Mouse (Mus musculus) 3134 (cell line): ENCODE data around the gene Fam126a.
"Not testable (repeated sequence)": the region's sequence is repeated elsewhere in the genome, so short reads cannot be mapped to it uniquely, and the experiment has no call there.

ENCODE experiments used
- DNase-seq: peaks from one replicate; pipeline ENCODE4 v3.0.0-alpha.2; 2011; ENCODE audit warnings: low spot score; ENCODE audit not compliant: insufficient read length; ENCODE audit errors: extremely low read depth

The Fam126a gene

DNA sequence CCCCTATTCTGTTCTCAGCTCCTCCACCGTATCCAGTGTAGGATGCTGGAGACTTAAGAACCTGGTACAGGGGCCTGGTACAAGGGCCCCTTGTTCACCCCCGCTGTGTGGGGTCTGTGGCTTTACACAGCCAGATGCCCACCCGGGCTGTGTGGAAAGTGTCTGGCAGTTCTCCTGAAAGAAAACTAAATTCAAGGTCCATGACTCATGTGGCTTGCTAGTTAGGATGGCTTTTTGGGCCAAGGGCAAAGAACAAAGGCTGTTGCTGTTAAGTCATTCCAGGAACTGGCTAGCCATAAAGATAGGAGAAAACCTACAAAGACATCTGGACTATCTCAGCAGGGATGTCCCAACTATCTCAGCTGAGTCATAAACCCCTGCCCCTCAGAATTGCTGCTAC, 121.2 kb downstream of the Fam126a start:
- DNase-seq = no peak

DNA sequence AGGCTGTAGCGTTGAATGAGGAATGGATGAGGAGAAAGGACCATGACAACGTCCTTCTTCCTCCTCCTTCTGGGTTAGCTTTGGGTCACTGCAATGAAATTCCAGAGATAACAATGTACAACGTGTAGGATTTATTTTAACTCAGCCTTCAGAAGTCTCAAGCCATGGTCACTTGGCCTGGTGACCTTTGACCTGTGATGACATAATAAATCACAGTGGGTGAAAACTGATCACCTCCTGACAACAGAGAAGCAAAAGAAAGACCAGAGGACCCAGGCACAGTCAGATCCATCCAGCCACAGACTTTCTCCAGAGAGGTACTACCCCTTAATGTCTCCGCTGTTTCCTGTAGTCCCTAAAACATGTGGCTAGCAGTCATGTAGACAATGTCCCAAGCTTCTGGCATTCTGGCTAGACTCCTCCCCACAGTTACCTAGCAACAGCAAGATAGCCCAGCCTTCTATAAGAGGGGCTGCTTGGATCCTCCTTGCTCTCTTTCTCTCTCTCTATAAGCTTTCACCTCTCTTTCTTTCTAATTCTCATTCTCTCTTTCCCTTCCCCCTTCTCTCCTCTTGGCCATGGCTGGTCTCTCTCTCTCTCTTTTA, 121.9 kb downstream of the Fam126a start:
- DNase-seq = no peak

DNA sequence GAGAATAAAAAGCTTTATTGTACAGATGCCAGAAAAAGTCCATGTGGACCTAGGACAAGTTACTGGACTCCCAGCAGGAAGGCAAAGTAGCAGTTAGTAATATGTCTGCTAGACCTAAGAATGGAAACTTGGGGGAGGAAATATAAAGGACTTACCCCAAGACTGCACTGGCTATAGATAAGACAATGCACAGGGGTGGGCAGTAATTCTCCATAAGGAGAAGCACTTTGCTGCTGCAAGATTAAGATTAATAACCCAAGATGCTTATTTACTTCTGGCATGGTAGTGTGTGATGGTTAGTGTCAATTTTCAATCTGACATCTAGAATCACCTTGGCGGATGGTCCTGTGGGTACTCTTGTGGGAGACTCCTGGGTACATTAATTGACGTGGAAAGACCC, 128.3 kb downstream of the Fam126a start:
- DNase-seq = no peak

DNA sequence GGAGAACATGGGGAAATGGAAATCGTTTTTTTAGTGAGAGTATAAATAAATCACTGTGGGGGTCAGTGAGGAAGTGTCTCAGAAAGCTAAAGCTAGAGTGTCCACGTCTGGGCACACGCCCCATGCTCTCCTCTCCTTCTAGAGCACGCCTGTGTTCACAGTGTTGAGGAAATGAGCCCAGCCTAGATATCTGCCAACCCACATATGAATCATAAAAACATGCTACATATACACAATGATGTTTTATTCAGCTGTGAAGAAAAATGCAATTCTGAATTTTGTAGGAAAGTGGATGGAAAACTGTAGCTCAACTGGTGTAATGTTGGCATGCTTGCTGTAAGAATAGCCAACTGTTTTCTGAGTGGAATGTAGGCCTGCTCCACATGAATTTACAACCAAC, 130.3 kb downstream of the Fam126a start:
- DNase-seq = no peak

DNA sequence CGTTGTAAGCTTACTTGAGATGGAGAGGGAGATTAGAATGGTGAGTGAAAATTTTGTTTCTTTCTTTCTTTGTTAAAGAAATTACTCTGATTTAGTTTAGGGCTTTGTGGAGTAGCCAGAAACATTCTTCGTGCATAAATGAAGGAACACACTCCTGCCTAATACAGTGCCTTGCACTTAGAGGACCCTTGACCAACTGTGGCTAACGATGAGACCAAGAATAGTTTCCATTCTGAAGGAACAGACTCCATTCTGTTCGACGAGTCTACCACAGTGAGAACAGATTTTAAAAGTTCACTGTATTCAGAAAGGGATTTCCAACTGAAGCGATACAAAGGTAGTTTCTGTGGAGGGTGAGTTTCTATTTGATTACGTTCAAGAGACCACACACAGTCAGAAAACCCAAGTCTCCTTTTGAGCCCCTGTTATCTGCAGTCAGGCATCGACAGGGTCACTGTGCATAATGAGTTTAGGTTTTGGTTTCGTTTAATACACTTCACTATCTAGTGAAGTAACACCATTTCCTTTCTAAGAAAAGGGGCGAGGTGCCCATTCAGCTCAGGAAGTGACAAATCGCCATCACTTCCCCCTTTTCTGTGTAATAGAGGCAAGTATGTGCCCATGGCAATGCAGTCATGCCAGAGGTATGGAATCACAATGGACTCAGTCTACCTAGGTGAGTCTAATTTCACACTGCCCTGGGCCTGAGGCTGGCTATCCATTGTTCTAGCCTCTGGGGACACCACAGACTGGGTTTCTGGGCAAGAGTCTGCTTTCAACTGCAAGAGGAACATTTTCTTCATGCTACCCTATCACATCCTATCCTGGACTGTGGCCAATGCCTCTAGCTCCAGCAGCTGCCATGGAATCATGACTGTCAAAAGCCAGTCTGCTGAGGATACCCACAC, 136.4 kb downstream of the Fam126a start:
- no peak for DNase-seq

DNA sequence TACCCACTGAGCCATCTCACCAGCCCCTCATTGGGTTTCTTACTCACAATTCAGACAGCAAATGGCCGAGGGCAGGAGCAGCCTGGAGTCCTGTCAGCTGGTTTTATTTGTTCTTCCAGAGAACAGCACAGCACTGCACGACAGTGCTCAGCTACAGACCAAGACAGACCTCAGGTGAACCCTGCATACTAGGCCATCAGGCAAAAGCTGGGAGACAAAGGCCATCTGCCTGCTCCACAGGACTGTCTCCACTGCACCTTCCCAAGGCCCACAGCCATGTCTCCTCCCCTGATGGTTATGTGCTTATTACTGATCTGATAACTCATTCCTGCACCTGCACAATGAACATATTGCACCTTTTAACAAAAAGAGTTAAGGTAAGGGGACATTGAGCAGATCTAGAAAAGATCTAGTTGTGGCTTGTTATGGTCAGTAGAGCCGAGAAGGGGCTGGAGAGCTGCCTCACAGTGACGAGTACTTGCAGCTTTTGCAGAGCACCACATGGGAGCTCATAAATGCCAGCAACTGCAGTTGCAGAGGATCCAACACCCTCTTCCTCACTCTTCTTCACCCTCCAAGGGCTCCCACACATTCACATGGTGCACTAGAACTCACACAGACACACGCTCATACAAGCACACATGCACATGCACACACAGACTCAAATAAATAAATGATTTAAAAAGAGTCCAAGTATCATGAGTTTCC, 137.2 kb downstream of the Fam126a start:
- no peak for DNase-seq

DNA sequence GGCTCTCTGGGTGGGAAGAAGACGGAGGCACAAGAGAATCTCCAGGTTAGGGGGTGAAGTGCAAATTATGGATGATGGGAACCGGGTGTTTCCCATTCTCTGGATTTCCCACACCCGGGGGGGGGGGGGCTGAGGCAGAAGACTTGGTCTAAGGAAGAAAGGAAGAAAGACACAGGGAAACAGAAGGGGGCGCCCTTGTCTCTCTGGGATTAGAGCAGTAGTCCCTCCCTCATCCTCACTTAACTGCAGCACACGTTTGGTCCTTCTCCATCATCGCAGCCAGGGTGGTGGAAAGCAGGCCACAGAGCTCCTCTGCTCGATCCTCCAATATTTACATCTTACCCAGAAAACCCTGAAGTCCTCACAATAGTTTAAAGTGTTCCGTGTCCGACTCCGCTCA, 139.8 kb downstream of the Fam126a start:
- DNase-seq = no peak

DNA sequence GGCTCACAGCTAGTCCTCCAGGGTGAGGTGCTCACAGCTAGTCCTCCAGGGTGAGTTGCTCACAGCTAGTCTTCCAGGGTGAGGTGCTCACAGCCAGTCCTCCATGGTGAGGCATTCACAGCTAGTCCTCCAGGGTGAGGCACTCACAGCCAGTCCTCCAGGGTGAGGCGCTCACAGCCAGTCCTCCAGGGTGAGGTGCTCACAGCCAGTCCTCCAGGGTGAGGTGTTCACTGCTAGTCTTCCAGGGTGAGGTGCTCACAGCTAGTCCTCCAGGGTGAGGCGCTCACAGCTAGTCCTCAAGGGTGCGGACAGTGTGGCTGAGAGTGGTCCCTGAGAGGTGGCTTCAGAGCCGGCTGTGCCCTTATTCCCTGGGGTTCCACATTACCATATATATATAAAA, 141.0 kb downstream of the Fam126a start:
- no peak for DNase-seq

DNA sequence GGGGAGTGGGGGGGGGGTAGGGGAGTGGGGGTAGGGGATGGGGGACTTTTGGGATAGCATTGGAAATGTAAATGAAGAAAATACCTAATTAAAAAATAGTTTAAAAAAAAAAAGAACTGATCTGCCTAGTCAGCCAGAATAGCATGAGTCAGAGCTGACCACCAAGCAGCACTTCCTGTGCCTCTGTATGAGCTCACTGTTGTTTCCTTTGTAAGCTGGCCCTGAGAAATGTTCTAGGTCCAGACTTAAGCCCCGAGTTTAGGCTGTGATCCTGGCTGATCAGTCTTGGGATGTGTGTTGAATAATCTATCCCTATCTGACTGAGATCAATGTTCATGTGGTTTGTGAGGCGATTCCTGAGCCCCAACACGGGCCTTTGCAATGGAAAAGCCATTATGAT, 143.4 kb downstream of the Fam126a start:
- DNase-seq = peak; percentile 63

DNA sequence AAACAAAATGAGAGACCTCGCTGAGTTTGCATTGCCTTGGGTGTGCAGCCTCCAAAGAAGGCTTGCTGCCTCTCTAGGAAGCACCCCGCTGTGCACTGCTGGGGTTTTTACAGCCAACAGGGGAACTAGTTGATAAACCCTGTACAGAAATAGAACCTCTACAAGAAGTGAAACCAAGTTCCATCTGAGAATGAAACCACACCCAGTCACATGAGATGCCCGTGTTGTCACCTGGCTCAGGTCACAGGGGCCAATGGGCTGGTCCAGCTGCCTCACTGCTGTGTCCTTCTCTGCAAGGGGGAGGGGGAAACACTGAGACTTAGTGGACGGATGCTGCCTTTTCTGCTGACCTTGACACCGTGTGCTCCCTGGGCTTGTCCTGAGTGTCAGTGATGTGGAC, 156.0 kb downstream of the Fam126a start:
- DNase-seq = no peak

DNA sequence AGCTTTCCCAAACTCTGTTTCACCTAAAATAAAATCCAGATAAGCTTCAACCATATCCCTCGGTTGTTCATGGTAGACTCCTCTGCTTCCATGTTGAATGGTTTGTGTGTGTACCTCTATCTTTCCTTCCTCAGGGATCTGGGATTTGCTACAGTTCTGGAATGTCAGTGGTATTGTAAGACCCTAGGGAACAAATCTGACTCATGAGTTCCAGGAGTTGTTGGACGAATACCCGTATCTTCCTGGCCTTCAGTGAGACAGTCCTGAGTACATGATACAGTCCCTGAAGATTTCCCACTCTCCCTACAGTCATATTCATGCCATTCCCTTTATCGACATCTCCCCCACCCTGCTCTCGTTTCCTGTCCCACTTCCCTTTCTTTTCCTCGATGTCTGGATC, 157.9 kb downstream of the Fam126a start:
- no peak for DNase-seq

DNA sequence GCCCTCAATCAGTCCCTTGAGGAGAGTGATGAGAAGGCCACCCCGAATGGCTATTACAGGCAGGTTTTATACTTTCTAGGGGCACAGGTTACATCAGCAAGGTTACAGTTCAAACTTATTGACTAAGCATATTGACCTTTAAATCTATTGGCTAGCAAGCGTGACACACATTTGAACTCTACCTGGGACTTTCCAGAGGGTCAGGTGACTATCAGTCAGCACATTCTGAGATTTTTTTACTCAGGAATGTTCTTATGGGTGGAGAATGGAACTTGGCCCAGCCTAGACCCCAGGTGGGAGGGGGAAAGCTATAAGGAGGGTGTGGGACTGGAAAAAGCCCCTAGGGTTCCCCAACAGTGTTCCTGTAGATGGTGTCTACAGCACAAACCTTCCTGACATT, 159.2 kb downstream of the Fam126a start:
- DNase-seq = not testable (repeated sequence)

DNA sequence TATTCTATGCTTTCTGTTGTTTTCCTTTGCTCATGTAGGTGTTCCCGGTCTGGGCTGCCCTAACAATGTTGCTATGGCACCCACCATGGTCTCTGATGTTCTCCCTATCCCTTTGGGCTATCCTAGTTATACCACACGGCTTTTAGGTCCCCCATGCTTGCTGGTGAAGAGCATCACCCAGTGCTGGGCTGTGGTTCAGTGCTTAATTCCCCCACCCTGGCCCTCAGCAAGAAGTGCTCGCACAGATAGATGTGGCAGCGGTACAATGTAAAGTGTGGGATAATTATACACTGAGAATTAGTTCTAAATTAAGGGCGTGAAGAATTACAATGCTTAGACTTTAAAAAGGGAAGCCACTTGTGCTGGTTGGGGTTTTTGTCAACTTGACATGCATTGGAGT, 164.5 kb downstream of the Fam126a start:
- DNase-seq = no peak
